Mouse (Mus musculus) testis, adult 2 months (tissue): ENCODE data around the gene March1.

ENCODE experiments used
- CTCF ChIP-seq: fragments of 200-500 bp; IDR thresholded peaks from 2 replicates; pipeline ENCODE4 v1.5.1; 2012; ENCODE audit warnings: low read depth, mild to moderate bottlenecking, inconsistent platforms, low read length, moderate library complexity; ENCODE audit not compliant: control insufficient read depth, insufficient read depth, insufficient replicate concordance
- POLR2A ChIP-seq: fragments of 200-500 bp; IDR thresholded peaks from 2 replicates; pipeline ENCODE4 v1.6.1; 2012; ENCODE audit warnings: low read depth, mild to moderate bottlenecking, inconsistent platforms, low read length, moderate library complexity; ENCODE audit not compliant: control insufficient read depth

GRCm38 (mm10) chr8:66519149-66519548 lies 901.4 kb downstream of the March1 start:
- TF ChIP-seq CTCF (no peak), POLR2A (no peak)
